Mouse (Mus musculus): ENCODE data around the gene Agap1.

The Agap1 gene

DNA sequence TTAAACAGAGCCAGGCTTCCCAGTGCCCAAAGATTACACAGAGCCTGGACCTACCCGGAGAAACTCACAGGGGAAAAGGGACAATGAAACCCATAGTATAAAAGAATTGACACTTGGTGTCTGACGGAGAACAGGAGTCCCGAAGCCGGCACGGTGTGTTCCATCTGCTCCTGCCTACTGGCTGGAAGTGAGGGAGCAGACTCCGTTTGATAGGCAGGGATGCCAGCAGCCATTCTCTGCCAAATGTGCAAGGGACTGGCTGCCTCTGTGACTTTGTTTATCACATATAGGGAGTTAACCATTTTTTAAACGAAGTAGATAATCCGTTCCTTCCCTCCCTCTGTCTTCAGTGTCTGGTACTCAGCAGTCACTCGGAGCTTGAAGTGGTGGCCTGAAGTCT lies 214.0 kb downstream of the Agap1 start:
- DNase-seq: no peak

DNA sequence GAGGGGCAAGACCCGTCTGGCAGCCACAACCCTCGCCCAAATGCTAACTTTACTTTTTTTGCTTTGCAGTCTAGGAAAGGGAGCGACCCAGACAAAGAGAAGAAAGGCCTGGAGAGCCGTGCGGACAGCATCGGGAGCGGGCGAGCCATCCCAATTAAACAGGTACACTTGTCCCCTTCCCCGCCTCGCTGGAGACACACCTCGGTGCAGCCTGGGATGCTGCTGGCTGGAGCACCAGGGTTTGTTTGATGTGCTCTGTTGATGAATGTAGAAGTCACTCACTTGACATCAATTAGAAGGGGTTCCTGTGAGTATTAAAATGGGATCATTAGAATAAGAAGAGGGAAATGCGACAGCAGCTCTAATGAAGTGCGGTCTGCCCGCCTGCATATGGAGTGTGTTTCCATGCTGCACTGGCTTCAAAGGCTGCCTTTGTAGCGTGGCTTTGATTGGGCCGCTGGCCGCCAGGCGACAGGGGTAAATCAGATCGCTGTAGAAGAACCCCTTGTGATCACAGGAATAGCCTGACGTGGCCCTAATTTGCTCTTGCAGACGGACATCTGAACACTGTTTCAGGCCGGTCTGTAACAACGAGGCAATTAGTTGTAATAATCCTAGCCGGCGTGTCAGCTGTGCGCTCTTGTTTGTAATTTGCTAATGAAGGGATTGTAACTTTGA lies 216.6 kb downstream of the Agap1 start:
- DNase-seq: no peak

DNA sequence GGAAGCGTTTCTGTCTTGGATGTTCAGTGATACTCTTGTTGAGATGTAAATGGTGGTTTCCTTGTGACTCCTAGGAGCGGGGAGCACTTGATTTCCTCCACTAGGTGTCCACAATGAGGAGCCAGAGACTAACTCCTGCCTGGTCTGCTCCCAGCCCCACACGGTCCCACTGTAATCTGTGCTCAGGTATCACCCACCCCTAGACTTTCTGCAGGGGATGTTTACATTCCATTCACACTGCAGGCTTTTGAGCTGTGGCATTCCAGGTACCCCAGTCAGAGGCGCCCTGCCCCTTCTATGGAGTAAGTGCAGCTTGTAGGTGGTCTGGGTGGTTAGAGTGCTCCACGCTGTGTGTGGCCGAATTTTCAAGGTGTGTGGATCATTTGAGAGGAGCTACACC lies 218.5 kb downstream of the Agap1 start:
- DNase-seq: no peak

DNA sequence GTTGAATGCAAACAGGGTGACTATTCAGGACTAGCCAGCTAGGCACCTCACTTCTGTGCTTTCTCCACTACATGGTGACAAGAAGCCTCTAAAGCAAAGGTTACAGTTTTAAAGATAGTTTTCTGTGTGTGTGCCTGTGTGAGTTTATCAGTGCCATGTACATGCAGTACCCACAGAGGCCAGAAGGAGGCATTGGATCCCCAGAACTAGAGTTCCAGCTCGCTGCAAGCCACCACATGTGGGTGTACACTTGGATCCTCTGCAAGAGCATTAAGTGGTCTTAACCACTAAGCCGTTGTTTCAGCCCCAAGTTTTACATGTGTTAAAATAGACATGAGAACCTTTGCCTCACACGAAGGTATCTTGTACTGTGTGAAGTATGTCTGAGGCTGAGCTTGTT lies 219.1 kb downstream of the Agap1 start:
- peak; percentile 20 to 26 for DNase-seq

DNA sequence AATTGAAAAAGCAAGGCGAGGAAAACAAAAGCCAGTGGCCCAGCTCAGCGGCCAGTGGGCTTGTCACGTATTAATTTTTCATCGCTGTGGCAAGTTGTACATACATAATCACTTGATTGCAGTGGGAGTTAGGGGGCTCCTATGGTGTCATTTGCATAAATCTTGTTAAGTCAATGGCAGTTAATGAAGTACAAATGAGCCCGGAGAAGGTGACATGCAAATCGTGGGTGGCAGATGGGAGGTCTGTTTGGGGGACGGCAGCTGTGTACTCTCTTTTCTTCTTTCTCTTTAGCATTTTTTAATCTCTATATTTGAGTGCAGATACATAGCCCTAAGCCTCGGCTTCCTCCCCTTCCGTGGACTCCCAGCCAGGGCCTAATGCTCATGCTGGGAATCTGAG lies 220.1 kb downstream of the Agap1 start:
- no peak for DNase-seq

DNA sequence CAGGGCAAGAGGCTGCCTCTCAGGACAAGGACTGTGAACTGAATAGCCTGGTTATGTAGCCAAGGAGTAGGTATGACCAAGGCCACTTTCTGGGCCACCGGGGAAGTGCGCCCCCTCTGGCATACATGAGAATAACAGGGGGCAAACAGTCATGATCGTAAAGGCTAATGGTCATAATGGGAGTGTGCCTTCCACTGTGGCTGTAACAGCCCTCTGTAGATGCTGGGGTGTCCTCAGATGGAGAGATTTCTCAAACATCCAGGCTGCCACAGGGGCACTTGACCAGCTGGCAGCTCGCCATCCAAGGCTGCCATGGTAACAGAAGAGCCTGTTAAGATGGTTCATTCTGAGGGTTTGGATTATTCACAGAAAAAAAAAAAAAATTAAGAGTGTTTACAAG lies 221.8 kb downstream of the Agap1 start:
- DNase-seq: peak; percentile 19 to 38

DNA sequence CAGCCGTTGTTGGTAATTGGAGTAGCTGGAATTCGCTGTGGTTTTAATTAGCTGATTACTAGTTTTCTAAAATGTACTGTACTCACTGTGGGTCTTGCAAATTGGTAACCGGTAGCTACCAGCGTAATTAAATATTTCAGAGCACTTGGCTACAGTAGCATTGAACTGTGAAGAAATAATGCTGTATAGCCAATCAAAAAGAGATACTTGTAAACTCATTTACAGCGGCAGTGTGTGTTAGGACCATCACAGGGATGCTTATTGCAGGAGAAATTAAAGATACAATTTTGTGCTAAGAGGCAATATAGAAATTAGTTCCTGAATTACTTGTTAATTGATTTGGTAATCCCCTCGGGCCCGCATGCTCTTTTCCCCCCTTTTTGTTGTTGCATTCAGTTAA lies 226.1 kb downstream of the Agap1 start:
- no peak for DNase-seq

DNA sequence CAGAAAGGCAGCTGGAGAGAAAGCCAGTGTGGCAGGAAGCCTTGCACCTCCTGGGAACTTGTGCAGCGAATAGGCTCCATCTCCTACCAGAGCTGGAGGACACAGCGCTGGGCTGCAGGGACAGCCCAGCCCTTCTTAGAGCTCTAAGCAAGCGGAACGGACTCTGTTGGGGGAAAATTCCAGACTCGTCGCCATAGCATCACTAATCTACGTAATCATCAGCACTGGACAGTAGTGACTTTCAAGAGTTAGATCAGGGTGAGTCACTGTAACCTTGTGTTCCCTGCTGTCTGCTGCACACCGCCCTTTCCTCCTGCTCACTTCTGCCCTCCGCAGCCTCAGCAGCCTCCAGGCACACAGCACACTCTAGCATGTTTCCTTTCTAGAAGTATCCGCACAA lies 234.3 kb downstream of the Agap1 start:
- DNase-seq: peak in 1 of 2 experiments; percentile 36

DNA sequence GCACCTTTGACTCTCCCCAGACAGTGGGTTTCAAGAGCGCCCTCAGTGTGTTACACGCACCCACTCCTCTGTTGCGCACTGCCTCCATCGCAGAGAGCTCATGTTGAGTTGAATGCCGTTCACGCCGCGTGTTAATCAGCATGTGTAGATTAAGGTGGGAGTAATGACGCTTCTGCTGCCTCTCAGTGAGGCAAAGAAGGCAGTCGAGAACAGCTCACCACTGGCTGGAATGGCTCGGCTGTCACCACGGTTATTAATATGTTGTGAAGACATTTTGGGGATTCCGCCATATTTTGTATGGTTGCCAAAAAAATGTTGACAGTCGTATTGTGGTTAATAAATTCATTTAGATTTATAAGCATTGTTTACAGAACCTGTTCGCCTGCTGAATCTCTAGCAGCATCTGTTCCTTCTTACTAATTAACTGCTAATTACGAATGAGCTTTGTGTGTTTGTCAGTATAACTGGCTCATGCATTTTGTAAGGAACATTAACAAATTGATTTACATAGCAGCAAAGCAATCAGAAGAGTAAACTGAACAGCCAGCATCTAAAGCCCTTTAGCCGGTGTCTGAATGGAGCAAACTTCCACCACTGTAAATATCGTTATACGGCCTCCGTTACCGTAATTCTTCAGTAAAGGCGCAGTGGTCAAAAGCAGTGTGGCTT lies 235.1 kb downstream of the Agap1 start:
- DNase-seq: no peak

DNA sequence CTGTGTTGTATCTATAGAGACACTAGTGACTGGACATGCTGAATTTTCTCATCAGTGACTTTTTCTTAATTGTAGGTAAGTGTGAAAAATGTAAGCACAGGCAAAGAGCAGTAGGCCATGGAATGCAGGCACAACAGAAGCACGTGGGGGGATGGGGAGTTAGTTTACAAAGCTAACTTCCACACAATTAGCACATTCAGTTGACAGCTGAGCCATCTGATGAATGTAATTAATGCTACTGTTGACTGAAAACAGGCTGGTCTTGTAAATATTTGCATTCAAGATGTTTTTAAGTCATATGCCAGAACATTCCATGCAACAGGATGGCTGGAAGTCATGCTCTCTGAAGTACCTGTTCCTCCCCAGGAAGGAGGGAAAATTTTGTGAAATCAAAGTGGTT lies 236.5 kb downstream of the Agap1 start:
- DNase-seq: no peak

DNA sequence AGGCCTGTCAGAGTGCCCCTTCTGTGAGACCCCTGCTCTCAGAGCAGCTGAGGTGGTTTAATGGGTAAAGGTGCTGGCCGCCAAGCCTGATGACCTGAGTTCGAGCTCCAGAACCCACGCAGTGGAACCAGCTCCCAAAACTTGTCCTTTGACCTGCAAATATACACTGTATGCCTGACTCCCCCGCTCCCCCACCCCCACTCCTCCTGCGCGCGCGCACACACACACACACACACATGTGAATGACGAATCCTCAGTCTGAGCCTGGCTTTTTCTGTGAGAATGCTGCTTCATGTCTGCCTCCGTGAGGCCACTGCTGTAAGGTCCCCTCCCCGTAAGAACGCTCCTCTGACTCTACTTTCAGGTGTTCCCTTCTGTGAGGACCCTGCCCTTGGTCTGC lies 237.8 kb downstream of the Agap1 start:
- DNase-seq: no peak

DNA sequence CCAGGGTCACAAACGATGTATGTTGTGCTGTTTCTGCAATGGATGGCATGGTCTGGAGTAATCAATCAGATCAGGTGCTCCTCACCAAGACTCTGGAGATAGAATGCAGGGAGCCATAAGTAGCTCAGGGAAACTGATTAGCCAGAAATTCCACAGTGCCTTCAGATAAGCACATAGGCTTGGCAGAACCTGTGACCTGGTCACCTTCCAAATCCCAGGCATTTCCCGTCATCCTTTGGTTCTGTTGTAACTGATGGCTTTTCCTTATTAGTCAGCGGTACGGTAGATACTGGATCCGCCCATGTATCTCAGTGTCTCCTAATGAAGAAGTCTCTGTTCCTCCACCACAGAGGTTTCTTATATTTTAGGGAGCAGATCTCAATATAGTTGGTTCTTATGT lies 240.3 kb downstream of the Agap1 start:
- DNase-seq: no peak

DNA sequence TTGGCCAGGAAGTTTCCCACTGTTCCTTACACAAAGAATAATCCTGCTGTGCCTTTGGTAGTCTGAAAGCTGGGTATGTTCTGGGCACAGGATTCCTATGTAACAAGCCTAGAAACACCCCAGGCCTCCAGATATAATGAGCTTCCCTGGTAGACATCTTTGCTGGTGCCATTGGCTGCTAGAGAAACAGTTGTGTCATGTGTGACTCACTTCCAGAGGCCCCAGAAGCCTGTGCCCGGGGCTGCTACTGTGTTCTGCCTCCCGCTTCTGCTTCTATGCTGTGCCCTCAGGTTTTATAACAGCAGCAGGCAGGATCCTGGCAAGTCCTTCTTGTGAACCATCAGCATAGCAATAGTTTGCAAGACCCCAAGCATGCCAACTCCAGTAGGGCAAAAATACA lies 242.6 kb downstream of the Agap1 start:
- DNase-seq: no peak

DNA sequence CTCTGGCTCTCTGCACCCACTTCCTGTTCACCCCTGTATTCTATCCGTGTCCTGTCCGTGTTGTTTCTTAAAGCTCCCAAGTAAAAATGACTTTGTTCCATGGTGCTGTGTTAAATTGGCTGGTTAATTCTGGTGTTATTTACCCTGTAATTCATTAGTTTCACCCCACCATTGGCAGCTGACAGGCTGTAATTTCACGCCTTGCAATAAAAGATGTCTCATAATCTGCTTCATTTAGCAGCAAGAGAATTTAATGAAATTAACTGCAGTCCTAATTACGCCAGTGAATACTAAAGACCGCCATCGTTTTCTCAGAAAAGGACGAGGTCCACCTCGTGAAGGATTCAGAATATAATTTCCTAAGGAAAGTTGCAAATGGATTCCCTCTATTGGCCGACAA lies 245.6 kb downstream of the Agap1 start:
- DNase-seq: no peak

DNA sequence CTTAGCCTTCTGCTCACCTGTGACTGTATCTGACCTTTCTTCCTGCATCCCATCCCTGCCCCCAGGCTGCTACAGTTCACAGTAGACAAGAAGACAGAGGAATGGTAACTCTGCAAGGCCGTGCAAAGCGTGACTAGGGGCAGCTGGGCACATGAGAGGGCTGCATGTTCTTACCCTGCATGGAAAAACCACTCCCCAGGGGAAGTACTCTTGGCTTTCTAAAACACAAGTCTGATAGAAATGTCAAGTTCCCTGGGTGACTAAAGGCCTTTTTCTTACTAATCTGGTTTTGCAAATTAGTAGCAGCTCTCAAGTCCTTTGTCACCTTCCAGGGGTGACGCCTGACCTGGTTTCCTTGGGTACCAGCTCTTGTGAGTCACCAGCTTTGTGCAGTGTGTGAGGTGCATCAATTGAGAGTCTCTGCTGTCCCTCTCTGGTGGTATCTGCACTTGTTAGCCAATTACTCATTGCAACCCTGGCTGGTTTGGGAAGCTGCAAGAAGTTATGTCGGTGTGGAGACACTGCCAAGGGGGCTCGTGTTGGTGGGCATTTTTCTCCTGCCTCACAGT lies 246.6 kb downstream of the Agap1 start:
- DNase-seq: no peak

DNA sequence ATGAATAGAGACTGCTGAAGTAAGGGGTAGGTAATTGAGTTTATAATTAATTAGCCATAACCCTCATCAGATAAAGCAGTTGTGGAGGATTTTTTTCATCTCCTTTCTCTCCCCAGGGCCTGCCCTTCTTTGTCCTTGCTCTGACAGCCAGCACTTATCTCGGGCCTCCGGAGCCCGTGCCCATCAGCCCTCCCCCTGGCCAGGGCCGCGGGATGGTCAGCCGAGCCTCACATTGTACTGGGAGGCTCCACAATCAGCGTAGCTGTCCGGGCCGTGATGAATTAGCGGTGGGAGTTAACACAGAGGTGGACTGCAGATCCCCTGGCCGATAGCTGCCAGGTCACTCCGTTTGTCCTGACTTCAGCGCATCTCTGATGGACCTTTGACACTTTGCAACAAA lies 248.7 kb downstream of the Agap1 start:
- peak; percentile 27 to 46 for DNase-seq

DNA sequence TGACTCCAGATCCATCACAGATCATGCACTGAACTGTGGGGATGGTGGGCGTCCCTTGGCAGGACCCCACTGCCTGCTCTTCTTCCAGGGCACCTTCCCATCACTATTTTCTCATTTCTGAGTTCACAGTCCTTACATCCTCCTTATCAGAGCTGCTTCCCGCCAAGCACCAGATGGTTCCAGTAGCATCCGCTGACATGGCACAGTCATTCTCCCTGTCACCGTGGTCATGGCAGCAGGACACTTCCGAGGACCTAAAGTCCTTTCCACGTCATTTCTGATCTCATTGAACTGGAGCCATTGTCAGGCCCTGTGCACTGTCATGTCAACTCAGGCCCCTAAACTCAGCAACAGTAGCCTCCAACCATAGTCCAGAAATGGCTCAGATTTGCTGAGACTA lies 251.1 kb downstream of the Agap1 start:
- no peak for DNase-seq

DNA sequence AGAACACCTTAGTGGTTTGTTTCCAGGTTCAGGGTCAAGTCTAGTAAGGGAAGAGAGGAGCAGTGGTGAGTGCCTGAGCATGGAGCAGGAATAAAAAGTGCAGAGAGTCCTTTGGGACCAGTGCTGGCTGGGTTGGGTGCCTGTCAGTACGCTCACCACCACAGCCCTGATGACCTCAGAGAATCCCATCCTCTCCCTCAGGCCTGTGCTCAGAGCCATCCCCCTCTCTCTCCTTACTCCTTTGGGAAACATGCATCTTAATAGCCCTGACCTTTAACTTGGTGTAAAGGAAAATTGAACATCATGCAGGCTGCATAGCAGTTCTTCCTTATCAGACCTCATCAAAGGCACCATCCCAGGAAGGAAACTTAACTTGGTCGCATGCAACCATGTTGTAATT lies 252.3 kb downstream of the Agap1 start:
- no peak for DNase-seq

DNA sequence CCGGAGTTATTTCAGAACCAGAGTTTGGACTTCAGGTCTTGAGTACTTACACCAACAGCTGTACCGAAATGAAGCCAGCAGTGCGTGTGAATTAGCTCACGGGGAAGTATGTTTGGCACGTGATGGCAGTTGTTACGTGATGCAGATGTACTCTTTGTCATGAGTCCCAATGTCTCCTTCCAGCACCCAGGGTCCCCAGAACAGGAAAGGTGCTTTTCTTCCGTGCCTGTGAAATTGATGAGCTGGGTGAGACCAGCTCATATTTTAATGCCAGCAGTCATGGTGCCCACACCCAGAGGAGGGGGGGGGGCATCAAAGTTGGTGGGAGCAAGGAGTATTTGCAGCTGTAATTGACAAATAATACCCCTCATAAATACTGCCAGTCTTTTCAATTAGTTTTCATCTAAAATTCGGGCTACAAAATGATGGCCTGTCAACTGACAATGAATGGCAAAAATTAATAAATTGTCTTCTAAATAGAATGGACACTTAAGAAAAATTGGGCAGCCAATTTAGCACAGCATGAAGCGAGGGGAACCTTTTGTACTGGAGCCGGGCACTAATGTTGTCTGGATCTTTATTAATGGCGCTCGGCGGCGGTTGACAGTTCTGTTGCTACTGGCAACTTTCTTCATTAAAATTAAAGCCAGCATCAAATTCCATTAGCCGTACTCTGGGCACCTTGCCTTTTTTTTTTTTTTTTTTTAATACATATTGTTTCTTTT lies 253.3 kb downstream of the Agap1 start:
- DNase-seq: no peak

DNA sequence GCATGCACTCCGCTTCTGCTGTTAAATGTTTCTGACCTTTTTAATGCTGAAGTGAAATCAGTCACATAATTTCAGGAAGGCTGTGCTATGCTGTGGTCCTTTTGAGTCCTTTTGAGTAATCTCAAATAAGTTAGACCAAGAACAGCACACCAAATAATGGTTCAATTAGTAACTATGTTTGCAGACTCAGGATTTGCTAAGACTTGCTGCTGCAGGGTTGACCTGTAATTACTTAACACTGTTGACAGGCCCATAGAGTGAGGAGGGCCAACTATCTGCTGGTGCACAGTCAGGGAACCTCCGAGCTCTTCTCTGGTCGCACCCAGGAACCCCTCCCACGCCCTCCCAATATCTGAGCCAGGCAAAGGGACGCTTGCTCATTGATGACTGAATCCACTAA lies 255.2 kb downstream of the Agap1 start:
- DNase-seq: no peak

DNA sequence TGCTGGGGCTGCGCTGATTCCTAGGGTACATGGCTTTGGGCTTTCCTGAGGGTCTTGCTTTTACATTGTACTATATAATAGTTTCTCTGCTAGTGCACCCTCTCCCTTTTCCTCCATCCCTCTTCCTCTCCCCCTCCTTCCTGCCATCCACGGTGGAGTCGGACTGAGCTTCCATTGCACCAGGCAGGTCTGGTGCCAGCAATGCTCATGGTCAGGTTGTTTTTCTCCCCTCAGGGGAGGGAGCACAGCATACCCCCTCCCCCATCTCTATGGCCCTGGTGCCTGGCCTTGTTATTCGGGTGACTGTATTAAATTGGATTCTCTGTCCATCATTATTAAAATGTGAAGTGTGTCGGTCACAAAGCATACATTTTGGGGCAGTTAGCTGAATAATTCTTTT lies 259.1 kb downstream of the Agap1 start:
- no peak for DNase-seq

DNA sequence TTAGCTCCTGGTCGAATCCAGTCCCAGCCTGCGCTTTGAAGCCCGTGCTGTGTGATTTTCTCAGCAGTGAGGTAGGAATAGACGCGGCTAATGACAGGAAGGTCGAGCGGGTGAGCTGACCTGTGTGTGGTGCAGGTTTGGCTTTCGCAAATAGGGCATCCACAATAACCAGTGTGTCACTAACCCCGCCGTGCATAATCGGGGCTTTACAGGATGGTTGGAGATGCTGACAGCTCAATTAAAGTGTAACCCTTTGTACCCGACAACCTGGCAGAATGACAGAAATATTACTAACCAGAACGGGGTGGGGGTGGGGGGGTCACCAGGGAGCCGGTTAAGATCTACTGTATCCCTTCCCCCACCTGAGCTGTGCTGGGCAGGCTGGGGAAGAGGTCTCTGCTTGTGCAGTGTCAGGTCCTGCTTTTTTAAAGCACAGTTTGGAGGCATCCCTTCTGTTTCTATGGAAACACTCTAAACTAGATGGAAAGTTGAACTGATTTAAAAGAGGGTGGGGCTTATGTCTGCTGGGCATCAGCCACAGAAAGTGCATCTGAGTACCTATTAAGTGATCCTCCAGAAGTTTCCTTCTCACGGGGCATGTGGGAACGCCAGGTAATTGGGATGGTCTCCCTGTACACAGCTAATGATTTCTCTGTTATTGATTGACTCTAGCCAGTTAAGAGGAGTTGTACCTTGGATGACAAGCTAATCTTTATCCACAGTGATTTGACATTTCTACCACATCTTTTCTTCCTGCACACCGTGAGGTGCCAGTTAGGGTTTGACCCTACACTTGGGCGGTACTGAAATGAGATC lies 259.8 kb downstream of the Agap1 start:
- peak; percentile 33 to 47 for DNase-seq

DNA sequence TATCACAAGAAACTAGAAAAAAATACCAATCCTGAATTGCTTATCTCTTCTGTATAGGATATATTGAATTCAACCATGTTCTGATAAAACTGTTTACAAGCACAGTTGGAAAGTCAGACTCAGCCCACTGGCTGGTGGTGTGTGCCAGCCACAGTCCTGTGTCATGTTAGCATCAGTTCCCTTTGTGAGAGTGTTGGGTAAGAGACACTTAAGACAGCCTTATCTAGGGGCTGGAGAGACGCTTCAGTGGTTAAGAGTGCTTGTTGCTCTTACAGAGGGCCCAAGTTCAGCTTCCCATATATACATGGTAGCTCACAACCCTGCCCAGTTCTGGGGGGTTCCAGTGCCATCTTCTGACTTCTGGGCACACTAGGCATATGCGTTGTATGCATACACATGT lies 261.6 kb downstream of the Agap1 start:
- no peak for DNase-seq

All from kidney, postnatal 4 days (tissue).